Mouse (Mus musculus) kidney, postnatal 10 days (tissue): ENCODE measurements around the gene Defb23.
A peak's percentile ranks its signal among the peaks of the same experiment; 100 is the strongest.
"Not testable (repeated sequence)": the region's sequence is repeated elsewhere in the genome, so short reads cannot be mapped to it uniquely, and the experiment has no call there.

Experiments used
- DNase-seq: peaks from one replicate; pipeline ENCODE4 v3.0.0; 2021; ENCODE audit warnings: mixed read lengths

Gene Defb23

GRCm38 (mm10) chr2:152436983-152437860 lies 27.2 kb downstream of the Defb23 start:
- peak; percentile 92 for DNase-seq

GRCm38 (mm10) chr2:152436405-152436901 lies 28.0 kb downstream of the Defb23 start:
- DNase-seq = peak; percentile 58

- DNase-seq = not testable (repeated sequence)
Observed at GRCm38 (mm10) chr2:152428481-152428880, 35.9 kb downstream of the Defb23 start.

- peak; percentile 45 for DNase-seq
Observed at GRCm38 (mm10) chr2:152427493-152427892, 36.9 kb downstream of the Defb23 start.

- DNase-seq = no peak
Observed at GRCm38 (mm10) chr2:152415786-152416185, 48.6 kb downstream of the Defb23 start.

GRCm38 (mm10) chr2:152415287-152415686 lies 49.1 kb downstream of the Defb23 start, which contains the start of gene 6820408C15Rik:
Gene 6820408C15Rik, plus strand, starts transcription at chr2:152415587.
- DNase-seq = no peak

GRCm38 (mm10) chr2:152414591-152415165 lies 49.7 kb downstream of the Defb23 start, which contains the start of gene Zcchc3:
Gene Zcchc3, minus strand, starts transcription at chr2:152415027.
- DNase-seq = peak; percentile 95

- DNase-seq = peak; percentile 66
Observed at GRCm38 (mm10) chr2:152413765-152414584, 50.4 kb downstream of the Defb23 start.

- DNase-seq = peak; percentile 58
Observed at GRCm38 (mm10) chr2:152413158-152413764, 51.2 kb downstream of the Defb23 start.

- DNase-seq = peak; percentile 37
Observed at GRCm38 (mm10) chr2:152412526-152413157, 51.8 kb downstream of the Defb23 start.

GRCm38 (mm10) chr2:152411471-152411870 lies 52.9 kb downstream of the Defb23 start:
- peak; percentile 34 for DNase-seq

GRCm38 (mm10) chr2:152410971-152411371 lies 53.4 kb downstream of the Defb23 start:
- DNase-seq = peak; percentile 97

GRCm38 (mm10) chr2:152409781-152410180 lies 54.6 kb downstream of the Defb23 start:
- DNase-seq = peak; percentile 22
